Mouse (Mus musculus) gastrocnemius, adult 8-10 months (tissue): ENCODE measurements around the gene Slc25a23. TPM values are rescaled to one million over a fixed set of nuclear protein-coding genes. Genes with fewer than 3 reads are reported as not detected.

Experiments used
- DNase-seq, 2 experiments: peaks; one replicate each; pipeline ENCODE4 v3.0.0; 2022; ENCODE audit warnings: low spot score in 2 of 2
- total RNA-seq, 4 experiments: library from RNA; stranded (reverse); gene quantifications; 2 replicates each; pipeline ENCODE4 v1.2.4; 2022

Gene Slc25a23
- total RNA-seq, 4 experiments from 2014 or later = 28.2 to 32.7 (median 31.3) TPM

DNA sequence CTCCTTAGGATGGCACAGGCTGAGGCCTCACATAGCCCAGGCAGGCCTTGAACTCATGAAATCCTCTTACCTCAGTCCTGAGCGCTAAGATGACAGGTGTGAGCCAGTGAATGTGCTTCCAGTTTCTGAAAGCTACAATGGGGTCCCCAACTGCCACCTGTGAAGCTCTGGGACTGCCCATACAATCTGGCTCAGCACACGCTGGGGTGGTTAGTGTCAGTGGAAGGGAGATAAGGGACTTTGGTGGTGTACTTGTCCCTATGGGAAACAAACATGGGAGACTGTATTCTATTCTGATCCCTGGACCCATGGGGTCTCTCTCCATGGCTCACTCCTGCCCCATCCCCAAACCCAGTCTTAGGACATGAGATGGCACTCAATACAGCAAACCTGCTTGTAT is 40.0 kb downstream of the Slc25a23 start:
- DNase-seq = no peak

DNA sequence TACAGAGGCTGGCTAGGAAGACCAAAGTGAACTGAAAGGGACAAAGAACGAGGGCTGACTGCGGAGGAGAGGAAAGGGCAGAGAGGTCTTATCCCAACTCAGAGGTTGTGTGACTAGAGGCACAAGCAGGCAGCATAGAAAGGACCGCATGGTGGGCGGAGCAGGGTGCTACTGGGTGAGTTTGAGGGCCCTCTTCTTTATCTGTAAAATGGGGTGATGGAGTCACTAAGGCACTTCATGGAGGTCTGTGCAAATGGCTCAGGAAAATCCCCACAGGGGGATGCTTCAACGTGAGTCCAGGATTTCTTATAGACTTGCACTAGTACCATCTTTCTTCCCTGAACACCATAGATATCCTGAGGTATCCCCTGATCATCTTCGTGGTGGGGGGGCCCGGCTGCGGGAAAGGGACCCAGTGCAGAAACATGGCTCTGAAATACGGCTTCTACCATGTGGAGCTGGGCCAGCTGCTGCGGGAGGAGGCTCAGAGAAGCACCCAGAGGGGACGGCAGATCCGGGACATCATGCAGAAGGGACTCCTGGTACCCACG is 47.3 kb downstream of the Slc25a23 start:
- DNase-seq = no peak

DNA sequence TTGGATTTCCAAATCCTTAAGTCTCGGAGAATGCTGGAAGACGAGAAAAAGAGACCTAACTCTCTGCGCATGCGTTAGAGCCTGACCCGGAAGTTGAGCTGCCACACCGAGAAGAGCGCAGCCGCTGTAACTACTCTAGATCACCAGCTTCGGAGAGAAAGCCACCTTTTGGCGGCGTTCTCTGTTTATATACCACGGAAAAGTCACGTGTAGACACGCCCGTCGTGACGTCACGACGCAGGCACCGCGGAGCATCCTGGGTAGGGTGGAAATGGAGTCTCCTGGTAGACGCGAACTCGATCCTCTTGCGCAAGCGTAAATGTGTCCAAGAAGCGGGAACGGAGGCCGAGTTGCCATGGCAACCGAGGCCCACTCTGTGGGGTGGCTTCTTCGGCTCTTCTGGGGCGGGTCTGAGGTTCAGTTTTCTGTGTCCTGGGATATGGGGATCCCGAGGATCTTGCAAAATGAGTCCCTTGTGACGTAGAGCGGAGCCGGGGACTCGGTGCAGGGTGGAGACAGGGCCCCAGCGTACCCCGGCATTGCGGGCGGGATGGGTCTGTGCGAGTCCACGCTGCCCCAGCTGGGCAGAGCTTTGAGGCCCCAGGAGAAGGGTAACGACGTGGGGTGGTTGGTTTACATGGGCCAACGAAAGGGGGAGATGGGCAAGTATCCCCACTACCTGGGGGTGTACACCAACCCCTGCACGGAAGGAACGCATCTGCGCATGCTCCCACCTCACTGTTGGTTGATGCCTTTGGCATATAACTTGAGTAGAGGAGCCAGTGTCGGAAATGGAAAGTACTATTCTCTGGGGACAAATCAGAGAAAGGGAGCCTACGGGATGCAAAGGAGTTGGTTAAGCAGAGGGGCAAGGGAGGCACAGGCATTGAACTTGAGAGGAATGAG is 48.2 kb downstream of the Slc25a23 start, which contains the start of the genes Gtf2f1 and Gm17949:
Gene Gtf2f1, minus strand, starts transcription at position 53 of the 906 bp plus-strand sequence.
Gene Gm17949, plus strand, starts transcription at position 234 of the 906 bp plus-strand sequence.
- peak; percentile 81 to 87 for DNase-seq

DNA sequence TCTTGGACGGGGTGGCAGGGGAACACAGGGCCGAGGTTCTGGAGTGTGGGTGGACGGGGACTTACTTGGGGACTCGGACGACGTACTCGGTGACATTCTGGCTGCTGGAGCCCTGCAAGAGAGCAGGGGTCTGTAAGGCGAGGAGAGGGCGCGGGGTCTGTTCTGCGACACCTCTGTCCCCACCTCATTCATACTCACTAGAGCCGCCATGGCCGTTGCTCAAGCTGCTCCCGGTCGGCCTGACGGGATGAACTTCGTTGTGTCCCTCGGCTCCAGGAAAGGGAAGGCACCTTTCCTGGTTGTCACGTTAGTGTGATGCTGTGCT is 48.8 kb downstream of the Slc25a23 start:
- DNase-seq = no peak

DNA sequence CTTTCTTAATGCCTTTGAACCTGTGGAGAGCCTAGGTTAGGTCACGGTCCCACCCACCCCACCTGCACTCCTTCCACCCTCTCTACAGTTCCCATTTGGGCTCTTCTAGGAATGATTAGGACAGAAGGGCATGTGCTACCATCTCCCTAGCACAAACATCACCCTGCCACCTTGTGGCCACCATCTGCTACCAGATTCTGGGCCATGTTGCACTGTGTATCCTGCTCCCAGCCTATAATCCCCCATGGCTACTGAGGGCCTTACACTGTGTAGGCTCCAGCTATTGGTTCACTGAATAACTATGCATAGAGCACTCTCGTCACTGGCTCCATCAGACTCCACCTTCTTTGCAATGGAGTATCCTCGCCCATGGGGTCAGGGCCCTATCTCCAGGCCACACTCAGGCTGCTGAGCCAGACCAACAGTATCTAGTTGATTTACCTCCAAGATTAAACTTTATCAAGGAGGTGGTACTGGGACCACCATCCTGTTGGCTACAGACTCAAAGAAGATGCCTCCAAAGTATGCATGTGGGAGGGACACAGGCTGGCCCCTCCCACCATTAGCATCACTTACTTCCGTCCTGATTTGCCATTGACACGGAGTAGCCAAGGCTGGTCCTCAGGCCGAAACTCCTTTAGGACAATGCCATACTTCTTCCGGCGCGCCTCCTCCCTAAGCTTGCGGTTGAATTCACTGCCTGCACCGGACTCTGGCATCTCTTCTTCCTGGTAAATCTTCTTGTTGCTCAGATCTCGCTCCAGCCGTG is 52.3 kb downstream of the Slc25a23 start:
- no peak for DNase-seq

DNA sequence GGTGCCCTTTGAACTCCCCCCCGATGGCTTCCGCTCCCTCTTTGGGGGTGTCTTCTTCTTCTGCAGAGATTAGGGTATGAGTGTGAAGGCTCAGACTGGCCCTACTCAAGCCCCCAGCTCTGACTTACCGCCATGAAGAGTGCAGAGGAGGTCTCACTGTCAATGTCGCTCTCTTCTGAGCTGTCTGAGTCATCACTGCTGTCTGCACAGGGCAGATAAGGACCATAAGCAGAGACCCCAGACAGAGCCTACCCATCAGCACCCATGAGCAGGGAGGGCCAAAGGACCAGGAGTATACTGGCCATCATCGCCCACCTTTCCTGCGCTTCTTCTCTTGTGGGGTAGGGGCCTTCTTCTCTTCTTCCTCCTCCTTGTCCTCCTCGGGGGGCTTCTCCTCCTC is 55.7 kb downstream of the Slc25a23 start:
- no peak for DNase-seq

DNA sequence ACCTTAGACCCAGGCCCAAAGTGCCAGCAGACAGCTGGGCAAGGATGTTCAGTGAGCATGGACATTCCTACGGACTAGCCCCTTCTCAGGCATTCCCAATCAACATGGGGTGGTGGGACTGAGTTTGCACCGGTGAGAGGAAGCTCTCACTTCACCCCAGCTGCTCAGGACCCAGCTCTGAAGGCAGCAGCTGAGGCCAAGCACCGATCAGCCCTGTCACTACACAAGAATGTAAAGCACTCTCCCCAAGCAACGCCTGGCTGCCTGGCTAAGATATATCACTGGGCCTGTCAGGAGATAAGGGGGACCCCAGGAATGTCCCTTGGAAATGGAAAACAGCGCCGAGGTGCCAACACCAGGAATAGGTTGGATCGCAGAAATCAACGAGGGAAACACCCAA is 58.4 kb downstream of the Slc25a23 start:
- DNase-seq = no peak

DNA sequence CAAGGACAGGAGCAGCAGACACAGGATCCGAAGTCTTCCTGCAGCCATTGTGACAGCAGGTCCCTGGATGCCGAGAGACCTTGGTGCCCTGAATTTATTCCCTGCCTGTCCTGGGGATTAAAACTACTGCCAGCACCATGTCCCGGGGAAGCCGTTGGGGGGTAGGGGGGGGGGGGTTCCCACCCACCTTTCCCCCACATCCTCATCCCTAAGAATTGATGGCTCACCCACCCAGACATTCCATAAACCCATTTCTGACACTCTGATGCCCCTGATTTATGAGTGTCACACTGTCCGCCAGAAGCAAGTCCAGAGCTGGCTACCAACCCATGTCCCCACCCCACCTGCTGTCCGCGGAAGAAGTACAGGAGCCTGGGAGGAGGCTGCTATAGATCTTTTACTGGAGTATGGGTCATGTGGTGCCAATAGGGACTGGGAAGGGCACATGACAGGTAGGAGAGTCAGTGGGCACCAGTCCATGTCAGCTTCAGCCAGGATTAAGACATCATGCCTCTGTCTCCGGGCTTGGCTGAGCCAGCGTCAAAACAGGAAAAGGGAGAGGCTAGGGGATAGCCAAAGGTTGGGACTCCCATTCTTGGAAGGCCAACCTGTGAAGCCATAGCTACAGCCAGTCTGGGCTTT is 59.6 kb downstream of the Slc25a23 start, which contains the start of gene Pspn:
Gene Pspn, minus strand, starts transcription at position 51 of the 642 bp plus-strand sequence.
- DNase-seq = no peak

DNA sequence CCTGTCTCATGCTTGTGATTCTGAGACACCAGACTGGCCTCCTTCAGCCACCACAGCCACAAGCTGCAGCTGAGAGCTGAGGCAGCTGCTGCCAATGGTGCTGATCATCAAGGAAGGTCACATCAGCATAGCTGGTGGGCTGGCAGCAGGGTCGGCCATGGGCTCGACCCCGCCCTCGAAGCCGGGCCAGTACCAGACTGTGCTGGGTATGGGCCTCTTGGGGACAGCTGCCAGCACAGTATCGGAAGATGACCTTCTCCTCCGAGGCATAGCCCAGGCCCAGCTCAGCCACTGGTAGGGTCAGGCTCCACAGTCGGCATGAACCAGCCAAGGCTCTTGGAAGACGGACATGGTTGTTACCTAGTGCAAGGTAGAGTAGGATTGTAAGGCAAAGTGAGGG is 60.2 kb downstream of the Slc25a23 start:
- DNase-seq = no peak

DNA sequence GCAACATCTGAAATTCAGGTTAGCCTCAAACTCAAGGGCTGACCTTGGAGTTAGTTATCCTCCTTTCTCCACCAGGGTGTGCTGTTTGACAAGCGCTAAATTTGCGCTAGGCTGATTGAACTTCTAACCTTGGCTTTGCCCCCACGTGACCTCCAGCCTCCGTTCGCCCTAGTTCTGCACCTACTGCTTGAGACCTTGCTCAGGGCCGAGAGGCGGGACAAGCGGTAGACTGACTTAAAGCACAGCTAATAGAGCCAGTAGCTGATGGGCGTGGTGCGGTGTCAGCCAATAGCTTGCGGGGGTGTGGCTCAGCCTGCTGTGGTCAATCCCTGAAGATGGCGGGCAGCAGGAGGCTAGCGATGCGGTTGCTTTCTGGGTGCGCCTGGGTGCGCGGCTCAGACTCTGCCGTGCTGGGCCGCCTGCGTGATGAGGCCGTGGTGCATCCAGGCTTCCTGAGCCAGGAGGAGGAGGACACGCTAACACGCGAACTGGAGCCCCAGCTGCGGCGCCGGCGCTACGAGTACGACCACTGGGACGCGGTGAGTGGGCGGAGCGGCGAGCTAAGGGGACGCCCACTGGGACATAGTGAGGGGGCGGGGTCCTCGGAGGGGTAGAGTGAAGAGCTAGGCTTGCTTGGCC is 62.5 kb downstream of the Slc25a23 start, which contains the start of gene Alkbh7:
Gene Alkbh7, plus strand, starts transcription at position 311 of the 639 bp plus-strand sequence.
- DNase-seq = peak; percentile 94 to 97

DNA sequence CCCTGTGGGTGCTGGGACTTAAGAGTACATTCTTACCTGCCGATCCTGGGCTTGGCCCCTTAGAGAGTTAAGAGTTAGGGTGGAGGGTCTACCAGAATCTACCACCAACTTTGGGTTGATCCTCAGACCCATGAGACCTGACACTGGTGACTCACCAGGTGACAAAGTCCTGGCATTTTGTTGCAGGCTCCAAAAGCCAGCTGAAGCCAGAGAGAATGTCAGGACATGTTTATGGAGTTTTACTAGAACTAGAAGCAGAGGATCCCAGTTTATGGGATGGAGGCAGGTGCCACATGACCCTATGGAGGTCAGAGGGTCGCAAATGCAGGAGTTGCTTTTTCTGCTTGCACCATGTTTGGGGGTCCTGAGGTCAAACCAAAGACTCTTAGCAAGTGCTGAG is 63.2 kb downstream of the Slc25a23 start:
- DNase-seq = no peak

DNA sequence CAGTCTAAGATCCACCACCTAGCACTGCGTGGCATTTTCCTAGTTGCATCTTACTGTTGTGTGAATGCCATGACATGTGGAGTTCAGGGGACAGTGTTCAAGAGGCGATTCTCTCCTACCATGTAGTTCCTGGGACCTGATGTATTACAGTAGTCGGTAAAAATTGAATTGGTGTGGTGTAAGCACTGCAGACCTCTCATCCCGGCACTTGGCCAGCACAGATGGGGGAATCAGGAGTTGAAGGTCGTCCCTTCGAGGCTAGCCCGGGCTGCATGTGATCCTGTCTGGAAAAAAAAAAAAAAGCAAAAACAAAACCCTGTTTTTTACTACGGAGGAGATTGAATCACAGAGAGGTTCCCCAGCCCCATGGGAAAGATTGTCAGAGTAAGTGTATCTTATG is 64.6 kb downstream of the Slc25a23 start:
- DNase-seq = no peak

Other genes with a start within 250 kb of the Slc25a23 start
- 1 to 10 TPM; 1.8 to 3.6 (median 2.5) TPM for gene Rfx2, start 228.8 kb downstream of the Slc25a23 start, total RNA-seq
- gene Acsbg2, start 185.4 kb downstream of the Slc25a23 start, total RNA-seq = not detected
- gene 1700061G19Rik, start 184.4 kb downstream of the Slc25a23 start, total RNA-seq = not detected
- 10 to 100 TPM; 19.5 to 24.2 (median 21.8) TPM for gene Mllt1, start 124.4 kb downstream of the Slc25a23 start, total RNA-seq
- not detected for gene Acer1, start 77.7 kb downstream of the Slc25a23 start, total RNA-seq
- gene Clpp, start 69.6 kb downstream of the Slc25a23 start, total RNA-seq = 10 to 100 TPM; 35.8 to 39.5 (median 37.5) TPM
- 10 to 100 TPM; 20.2 to 27.1 (median 21.9) TPM for gene Alkbh7, start 62.5 kb downstream of the Slc25a23 start, total RNA-seq
- gene Pspn, start 59.8 kb downstream of the Slc25a23 start, total RNA-seq = not detected
- 10 to 100 TPM; 13.3 to 17.5 (median 15.5) TPM for gene Gtf2f1, start 48.6 kb downstream of the Slc25a23 start, total RNA-seq
- gene Gm17949, start 48.4 kb downstream of the Slc25a23 start, total RNA-seq = under 1 TPM in 1 of 4 experiments, not detected in 3; 0.27 TPM
- 10 to 100 TPM; 23.3 to 29.9 (median 27.2) TPM for gene Khsrp, start 28.3 kb downstream of the Slc25a23 start, total RNA-seq
- gene Slc25a41, start 18.2 kb downstream of the Slc25a23 start, total RNA-seq = not detected
- under 1 TPM in 1 of 4 experiments, not detected in 3; 0.34 TPM for gene Crb3, start 758 bp downstream of the Slc25a23 start, total RNA-seq
- gene Dennd1c, start 18.7 kb upstream of the Slc25a23 start, total RNA-seq = under 1 TPM in 3 of 4 experiments, not detected in 1; 0.12 to 0.52 (median 0.44) TPM
- gene Tubb4a, start 27.9 kb upstream of the Slc25a23 start, total RNA-seq = under 1 TPM; 0.53 to 0.88 (median 0.64) TPM
- under 1 TPM in 1 of 4 experiments, not detected in 3; 0.38 TPM for gene Tnfsf9, start 45.5 kb upstream of the Slc25a23 start, total RNA-seq
- gene Cd70, start 89.9 kb upstream of the Slc25a23 start, total RNA-seq = not detected
- not detected for gene Tnfsf14, start 134.3 kb upstream of the Slc25a23 start, total RNA-seq
- 10 to 100 TPM in 3 of 4 experiments, 1 to 10 TPM in 1; 8.4 to 33.5 (median 14.9) TPM for gene C3, start 168.3 kb upstream of the Slc25a23 start, total RNA-seq
- 10 to 100 TPM; 24.3 to 28.1 (median 26.3) TPM for gene Gpr108, start 188.6 kb upstream of the Slc25a23 start, total RNA-seq
- 100 to 1,000 TPM; 169 to 191 (median 176) TPM for gene Trip10, start 189.6 kb upstream of the Slc25a23 start, total RNA-seq
- under 1 TPM; 0.17 to 0.48 (median 0.32) TPM for gene Vav1, start 219.2 kb upstream of the Slc25a23 start, total RNA-seq